ENCODE assay signal across 8 mouse cellular contexts in the genomic region with DNA sequence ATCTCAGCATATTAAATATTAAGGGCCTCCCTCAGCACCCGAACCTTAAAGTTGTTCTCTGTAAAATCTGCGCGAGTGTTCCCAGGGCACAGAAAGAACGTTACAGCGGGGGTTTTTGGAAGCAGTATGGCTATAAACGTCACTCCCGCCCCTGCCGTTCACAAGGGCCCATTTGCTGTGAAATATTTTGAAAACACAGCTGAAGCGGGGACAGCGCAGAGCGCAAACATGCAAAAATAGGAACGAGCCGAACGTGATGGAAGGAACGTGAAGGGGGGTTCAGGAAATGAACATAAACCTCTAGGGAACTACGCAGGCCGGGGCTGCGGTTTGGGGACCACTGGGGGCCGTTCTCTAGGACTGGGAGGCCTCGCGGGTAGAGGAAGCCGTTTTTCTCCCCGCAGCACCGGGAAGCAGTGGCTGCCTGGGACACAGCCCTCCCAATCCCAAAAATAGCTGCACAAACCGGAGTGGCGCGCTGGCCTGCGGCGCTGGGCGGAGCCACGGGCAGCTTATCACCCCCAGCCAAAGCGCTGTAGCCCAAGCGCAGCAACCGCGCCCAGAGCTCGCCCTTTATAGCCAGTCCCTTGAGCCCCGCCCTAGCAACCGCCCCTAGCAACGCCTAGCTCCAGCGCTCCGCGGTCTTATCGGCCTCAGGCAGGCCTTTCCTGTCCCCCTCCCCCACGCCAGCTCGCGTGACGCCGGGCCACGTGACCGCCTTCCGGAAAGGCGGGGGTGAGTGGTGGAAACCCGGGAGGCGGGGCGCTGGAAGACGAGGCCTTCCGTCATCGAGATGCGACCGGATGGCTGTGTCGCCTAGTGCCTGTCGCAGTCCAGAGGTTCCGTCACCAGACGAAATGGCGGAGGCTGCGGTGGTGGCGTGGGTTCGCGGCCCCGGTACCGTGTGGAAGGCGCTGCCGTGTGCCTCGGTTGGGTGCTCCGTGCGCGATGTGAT. TPM values are rescaled to one million over a fixed set of nuclear protein-coding genes. Genes with fewer than 3 reads are reported as not detected.
DNase-seq lines count a peak whose midpoint lies in the region; ATAC-seq and TF ChIP-seq lines count a peak whose summit lies in the region.

Gene Sde2, plus strand, starts transcription at position 812 of the 955 bp plus-strand sequence.

- TF ChIP-seq CTCF in kidney, adult 2 months (conservative IDR thresholded peaks at IDR 0.05; ENCODE audit: insufficient read depth, insufficient read length, low read depth, low read length) = no peak
- TF ChIP-seq CTCF in spleen, adult 2 months (IDR thresholded peaks at IDR 0.05; ENCODE audit: extremely low read depth, insufficient read depth, insufficient read length, insufficient replicate concordance) = no peak

- H3K4me1 ChIP-seq in embryonic facial prominence, embryonic 13.5 days = peaks cover 34% of the 10 kb centered on the region
- peaks cover 5% of the 10 kb centered on the region; the same call in 1 of the 2 replicates for H3K4me1 ChIP-seq in kidney, adult 2 months (ENCODE audit: control insufficient read depth, insufficient read depth, low read length)
- peaks cover 39% of the 10 kb centered on the region for H3K4me1 ChIP-seq in limb, embryonic 12.5 days (replicated peaks)
- peaks cover 46% of the 10 kb centered on the region for H3K4me1 ChIP-seq in midbrain, embryonic 15.5 days
- peaks cover 15% of the 10 kb centered on the region for H3K4me1 ChIP-seq in spleen, adult 2 months (ENCODE audit: control insufficient read depth, insufficient read depth, insufficient read length)

- H3K36me3 ChIP-seq in embryonic facial prominence, embryonic 13.5 days = peaks cover 10% of the 10 kb centered on the region
- H3K36me3 ChIP-seq in kidney, adult 2 months (ENCODE audit: control insufficient read depth, insufficient read depth, low read length) = no peaks in the 10 kb centered on the region
- H3K36me3 ChIP-seq in limb, embryonic 12.5 days = peaks cover 16% of the 10 kb centered on the region
- no peaks in the 10 kb centered on the region for H3K36me3 ChIP-seq in midbrain, embryonic 15.5 days (replicated peaks)
- H3K36me3 ChIP-seq in spleen, adult 2 months (ENCODE audit: control insufficient read depth, insufficient read depth, low read length) = no peaks in the 10 kb centered on the region; the same call in 1 of the 2 replicates

- H3K9ac ChIP-seq in embryonic facial prominence, embryonic 13.5 days = peak within 1 kb of the TSS; percentile 91
- H3K9ac ChIP-seq in limb, embryonic 12.5 days (replicated peaks) = peak within 1 kb of the TSS; percentile 78
- H3K9ac ChIP-seq in midbrain, embryonic 15.5 days = peak within 1 kb of the TSS; percentile 77

- no peaks in the 10 kb centered on the region for H3K27me3 ChIP-seq in embryonic facial prominence, embryonic 13.5 days
- H3K27me3 ChIP-seq in kidney, adult 2 months (replicated peaks; ENCODE audit: control insufficient read depth, insufficient read depth, low read length) = no peaks in the 10 kb centered on the region
- H3K27me3 ChIP-seq in limb, embryonic 12.5 days = no peaks in the 10 kb centered on the region
- H3K27me3 ChIP-seq in midbrain, embryonic 15.5 days (replicated peaks) = no peaks in the 10 kb centered on the region
- H3K27me3 ChIP-seq in spleen, adult 2 months (ENCODE audit: control insufficient read depth, insufficient read depth, low read length) = no peaks in the 10 kb centered on the region

- peak; percentile 98 for TF ChIP-seq POLR2A in kidney, adult 2 months (IDR thresholded peaks at IDR 0.05; ENCODE audit: low read depth, low read length)
- TF ChIP-seq POLR2A in spleen, adult 2 months (IDR thresholded peaks at IDR 0.05; ENCODE audit: low read depth, low read length) = peak; percentile 99

- peak; percentile 100 for DNase-seq in 3134 (ENCODE audit: extremely low read depth, insufficient read length, low spot score)
- peak; percentile 100 for DNase-seq in adrenal gland, postnatal 36 days
- DNase-seq in heart, adult 18-20 months = peak; percentile 100
- peak; percentile 100 for DNase-seq in kidney, adult 2 months
- DNase-seq in spleen, adult 2 months (ENCODE audit: low read depth in 1 of 2, low spot score in 2 of 2) = peak; percentile 100

- H3K9me3 ChIP-seq in embryonic facial prominence, embryonic 13.5 days = no peaks in the 10 kb centered on the region
- no peaks in the 10 kb centered on the region for H3K9me3 ChIP-seq in limb, embryonic 12.5 days
- H3K9me3 ChIP-seq in midbrain, embryonic 15.5 days = no peaks in the 10 kb centered on the region

- WGBS in embryonic facial prominence, embryonic 13.5 days = under 1% methylated on average over 77 of the region's 77 CpGs
- under 1% methylated on average over 77 of the region's 77 CpGs for WGBS in kidney, adult 2 months
- under 1% methylated on average over 77 of the region's 77 CpGs for WGBS in limb, embryonic 12.5 days
- WGBS in midbrain, embryonic 15.5 days = under 1% methylated on average over 77 of the region's 77 CpGs
- under 1% methylated on average over 77 of the region's 77 CpGs for WGBS in spleen, adult 2 months

- ATAC-seq in embryonic facial prominence, embryonic 13.5 days (ENCODE audit: insufficient number of reproducible peaks, insufficient read depth, low FRiP score, low TSS enrichment, low read depth) = peak; percentile 98
- peak; percentile 99 for ATAC-seq in limb, embryonic 12.5 days (ENCODE audit: insufficient number of reproducible peaks, insufficient read depth, low FRiP score, low TSS enrichment, low read depth)
- peak; percentile 95 for ATAC-seq in midbrain, embryonic 15.5 days (replicated peaks)

- peak within 1 kb of the TSS; percentile 79 for H3K4me2 ChIP-seq in embryonic facial prominence, embryonic 13.5 days
- H3K4me2 ChIP-seq in limb, embryonic 12.5 days = peak within 1 kb of the TSS; percentile 75
- H3K4me2 ChIP-seq in midbrain, embryonic 15.5 days = peak within 1 kb of the TSS; percentile 75

- peak within 1 kb of the TSS; percentile 78 for H3K4me3 ChIP-seq in embryonic facial prominence, embryonic 13.5 days
- peak within 1 kb of the TSS; percentile 78 for H3K4me3 ChIP-seq in kidney, adult 2 months (ENCODE audit: insufficient read depth, low read depth, low read length)
- H3K4me3 ChIP-seq in limb, embryonic 12.5 days (replicated peaks) = peak within 1 kb of the TSS; percentile 75
- H3K4me3 ChIP-seq in midbrain, embryonic 15.5 days = peak within 1 kb of the TSS; percentile 75
- peak within 1 kb of the TSS; percentile 88 for H3K4me3 ChIP-seq in spleen, adult 2 months (ENCODE audit: extremely low read depth, insufficient read depth, insufficient read length)

- H3K27ac ChIP-seq in embryonic facial prominence, embryonic 13.5 days = peak within 1 kb of the TSS; percentile 99
- H3K27ac ChIP-seq in kidney, adult 2 months (ENCODE audit: insufficient read depth, low read depth, low read length) = peak within 1 kb of the TSS; percentile 96
- H3K27ac ChIP-seq in limb, embryonic 12.5 days = peak within 1 kb of the TSS; percentile 99
- H3K27ac ChIP-seq in midbrain, embryonic 15.5 days = peak within 1 kb of the TSS; percentile 99
- peak within 1 kb of the TSS; percentile 99 for H3K27ac ChIP-seq in spleen, adult 2 months (ENCODE audit: insufficient read depth, low read length)

RNA-seq across cellular contexts. Expression of gene Sde2, which starts in this region (rescaled TPM):
- total RNA-seq in adrenal gland, postnatal 36 days (2021) = 10 to 100 TPM; 24.6 to 30.5 TPM
- polyA plus RNA-seq in embryonic facial prominence, embryonic 13.5 days (2015; fragmentation: Nextera tagmentation; extraction: Ambion mirVana) = 36.0 and 42.7 TPM in 2 replicates
- 10 to 100 TPM; 10.1 to 11.4 TPM for total RNA-seq in heart, adult 18-20 months (2021)
- polyA plus RNA-seq in kidney, adult 2 months (2012; rRNA removed) = 6.2 and 8.4 TPM in 2 replicates
- 47.0 and 47.6 TPM in 2 replicates for polyA plus RNA-seq in limb, embryonic 12.5 days (2016; fragmentation: Nextera tagmentation; extraction: Ambion mirVana)
- polyA plus RNA-seq in midbrain, embryonic 15.5 days (2015; fragmentation: Nextera tagmentation; extraction: Ambion mirVana) = 29.0 and 30.9 TPM in 2 replicates
- 7.1 and 9.3 TPM in 2 replicates for polyA plus RNA-seq in spleen, adult 2 months (2012; rRNA removed)

Comparison
In these comparisons a context has a peak if more than half of its experiments do, and no peak if none do; other contexts are left out.
1. Peak in every context shown above with its lines: DNase-seq, ATAC-seq, H3K4me3 ChIP-seq and H3K27ac ChIP-seq.